Comparison of ENCODE assay signal across 15 mouse cellular contexts in genomic region chr3:149956993-149957392, GRCm38 (mm10).
"Had no signal": no experiment of that assay in that cellular context is flagged by ENCODE, and none has a peak within 500 bp of the region (broad histone marks: within the 10 kb centered on the region; RNA-seq: fewer than 3 reads in every experiment).

No protein-coding gene starts in this region.

- ATAC-seq: hindbrain, postnatal 0 days; intestine, embryonic 16.5 days; liver, embryonic 12.5 days had no signal

- DNase-seq: gastrocnemius, adult 2 months; gastrocnemius, postnatal 10 days; gastrocnemius, postnatal 25 days; heart, adult 18-20 months; heart, postnatal 10 days; heart, postnatal 4 days; kidney, adult 11 months; kidney, adult 2 months; kidney, postnatal 10 days; kidney, postnatal 25 days; kidney, postnatal 4 days; left cerebral cortex, postnatal 4 days had no signal
